Mouse (Mus musculus): Measurements from ENCODE around the gene Kpna7. TPM values are rescaled to one million over a fixed set of nuclear protein-coding genes. Genes with fewer than 3 reads are reported as not detected.

Gene Kpna7
- polyA plus RNA-seq, 1 experiment from 2014 or later: not detected

DNA sequence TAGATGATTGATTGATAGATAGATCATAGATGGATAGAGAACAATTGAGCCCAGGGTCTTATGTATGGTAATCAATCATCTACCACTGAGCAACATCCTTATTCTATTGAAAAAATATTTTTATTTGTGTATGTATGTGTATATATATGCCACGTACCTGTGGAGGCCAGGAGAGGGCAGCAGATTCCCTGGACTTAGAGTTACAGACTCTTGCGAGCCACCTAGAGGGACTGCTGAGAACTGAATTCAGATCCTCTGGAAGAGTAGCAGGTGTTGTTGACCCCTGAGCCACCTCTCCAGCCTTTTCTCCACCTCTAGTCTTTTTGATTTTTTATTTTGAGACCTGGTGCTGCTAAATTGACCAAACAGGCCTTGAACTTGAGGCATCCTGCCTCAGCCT, 85.3 kb downstream of the Kpna7 start:
- Histone ChIP-seq H3K4me2 (no peak overlapping the region), H3K4me1 (ENCODE audit: control insufficient read depth, insufficient read depth, low read length) (no peaks in the 10 kb centered on the region), H3K4me3 (ENCODE audit: low read depth, low read length) (no peak overlapping the region), H3K36me3 (ENCODE audit: control insufficient read depth, insufficient read depth, low read length) (no peaks in the 10 kb centered on the region), H3K27ac (ENCODE audit: low read depth, low read length) (no peak overlapping the region), H3K27me3 (ENCODE audit: control insufficient read depth, insufficient read depth, low read length) (no peaks in the 10 kb centered on the region), H3K9me3 (replicated peaks; ENCODE audit: control insufficient read depth, low read length) (no peaks in the 10 kb centered on the region), H3K9ac (ENCODE audit: low read depth, low read length) (no peak overlapping the region)
- WGBS (ENCODE audit: insufficient replicate concordance): 39% methylated on average over 2 of the region's 2 CpGs
- ATAC-seq (replicated peaks; ENCODE audit: insufficient number of reproducible peaks, low FRiP score, low TSS enrichment): no peak

- no peaks in the 10 kb centered on the region for H3K27me3 ChIP-seq (ENCODE audit: control insufficient read depth, insufficient read depth, low read length)
- H3K4me2 ChIP-seq: no peak overlapping the region
- no peak for ATAC-seq (replicated peaks; ENCODE audit: insufficient number of reproducible peaks, low FRiP score, low TSS enrichment)
- H3K9me3 ChIP-seq (replicated peaks; ENCODE audit: control insufficient read depth, low read length): no peaks in the 10 kb centered on the region
- H3K4me1 ChIP-seq (ENCODE audit: control insufficient read depth, insufficient read depth, low read length): no peaks in the 10 kb centered on the region
- H3K36me3 ChIP-seq (ENCODE audit: control insufficient read depth, insufficient read depth, low read length): no peaks in the 10 kb centered on the region
- H3K9ac ChIP-seq (ENCODE audit: low read depth, low read length): no peak overlapping the region
- 72% methylated on average over 5 of the region's 5 CpGs for WGBS (ENCODE audit: insufficient replicate concordance)
- no peak overlapping the region for H3K4me3 ChIP-seq (ENCODE audit: low read depth, low read length)
- H3K27ac ChIP-seq (ENCODE audit: low read depth, low read length): no peak overlapping the region
These were observed 93.3 kb downstream of the Kpna7 start for GRCm38 (mm10) chr5:144990481-144990880.

DNA sequence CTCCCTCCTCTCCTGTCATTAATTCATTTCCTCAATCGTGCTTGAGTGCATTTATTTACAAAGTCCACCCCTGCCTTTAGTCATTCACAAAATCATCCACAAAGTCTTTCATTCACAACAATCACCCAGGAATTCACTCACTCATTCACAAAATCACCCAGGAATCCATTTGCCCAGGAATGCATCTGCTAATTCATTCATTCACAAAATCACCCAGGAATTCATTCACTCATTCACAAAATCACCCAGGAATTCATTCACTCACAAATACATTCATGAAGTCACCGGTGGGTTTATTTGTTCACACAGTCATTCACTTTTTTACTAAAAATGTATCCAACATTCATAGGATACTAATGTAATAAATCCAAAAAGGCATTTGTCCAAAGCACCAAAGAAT, 93.8 kb downstream of the Kpna7 start:
- Histone ChIP-seq H3K9me3 (replicated peaks; ENCODE audit: control insufficient read depth, low read length) (no peaks in the 10 kb centered on the region), H3K36me3 (ENCODE audit: control insufficient read depth, insufficient read depth, low read length) (no peaks in the 10 kb centered on the region), H3K4me3 (ENCODE audit: low read depth, low read length) (no peak overlapping the region), H3K27me3 (ENCODE audit: control insufficient read depth, insufficient read depth, low read length) (no peaks in the 10 kb centered on the region), H3K27ac (ENCODE audit: low read depth, low read length) (no peak overlapping the region), H3K4me2 (no peak overlapping the region), H3K4me1 (ENCODE audit: control insufficient read depth, insufficient read depth, low read length) (no peaks in the 10 kb centered on the region), H3K9ac (ENCODE audit: low read depth, low read length) (no peak overlapping the region)
- ATAC-seq (replicated peaks; ENCODE audit: insufficient number of reproducible peaks, low FRiP score, low TSS enrichment): no peak
- WGBS (ENCODE audit: insufficient replicate concordance): 81% methylated on average over 2 of the region's 2 CpGs

DNA sequence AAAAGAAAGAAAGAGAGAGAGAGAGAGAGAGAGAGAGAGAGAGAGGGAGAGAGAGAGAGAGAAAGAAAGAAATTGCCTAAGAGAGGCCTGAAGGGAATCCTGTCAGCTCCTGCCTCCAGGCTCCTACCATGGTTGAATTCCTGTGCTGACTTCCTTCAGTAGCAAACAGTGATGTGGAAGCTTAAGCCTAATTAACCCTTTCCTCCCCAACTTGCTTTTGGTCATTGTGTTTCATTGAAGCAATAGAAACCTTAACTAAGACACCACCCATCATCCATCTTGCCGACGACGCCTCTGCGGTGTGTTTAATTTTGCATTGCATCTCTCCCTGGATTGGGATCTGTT, 94.8 kb downstream of the Kpna7 start:
- Histone ChIP-seq H3K27me3 (ENCODE audit: control insufficient read depth, insufficient read depth, low read length) (no peaks in the 10 kb centered on the region), H3K4me3 (ENCODE audit: low read depth, low read length) (no peak overlapping the region), H3K4me1 (ENCODE audit: control insufficient read depth, insufficient read depth, low read length) (no peaks in the 10 kb centered on the region), H3K27ac (ENCODE audit: low read depth, low read length) (no peak overlapping the region), H3K9me3 (replicated peaks; ENCODE audit: control insufficient read depth, low read length) (peaks cover 3% of the 10 kb centered on the region; the same call in 1 of the 2 replicates), H3K4me2 (no peak overlapping the region), H3K9ac (ENCODE audit: low read depth, low read length) (no peak overlapping the region), H3K36me3 (ENCODE audit: control insufficient read depth, insufficient read depth, low read length) (no peaks in the 10 kb centered on the region)
- ATAC-seq (replicated peaks; ENCODE audit: insufficient number of reproducible peaks, low FRiP score, low TSS enrichment): no peak
- WGBS (ENCODE audit: insufficient replicate concordance): 83% methylated on average over 4 of the region's 4 CpGs

GRCm38 (mm10) chr5:144988340-144989060, 95.3 kb downstream of the Kpna7 start:
- Histone ChIP-seq H3K36me3 (ENCODE audit: control insufficient read depth, insufficient read depth, low read length) (no peaks in the 10 kb centered on the region), H3K4me2 (no peak overlapping the region), H3K9ac (ENCODE audit: low read depth, low read length) (no peak overlapping the region), H3K9me3 (replicated peaks; ENCODE audit: control insufficient read depth, low read length) (peaks cover 3% of the 10 kb centered on the region; the same call in 1 of the 2 replicates), H3K27ac (ENCODE audit: low read depth, low read length) (no peak overlapping the region), H3K4me1 (ENCODE audit: control insufficient read depth, insufficient read depth, low read length) (no peaks in the 10 kb centered on the region), H3K4me3 (ENCODE audit: low read depth, low read length) (no peak overlapping the region), H3K27me3 (ENCODE audit: control insufficient read depth, insufficient read depth, low read length) (no peaks in the 10 kb centered on the region)
- 55% methylated on average over 9 of the region's 9 CpGs for WGBS (ENCODE audit: insufficient replicate concordance)
- ATAC-seq (replicated peaks; ENCODE audit: insufficient number of reproducible peaks, low FRiP score, low TSS enrichment): 0 out of 2 replicates have a peak, but pooled peaks have one; percentile 27

GRCm38 (mm10) chr5:144987561-144987960, 96.3 kb downstream of the Kpna7 start:
- no peak overlapping the region for H3K27ac ChIP-seq (ENCODE audit: low read depth, low read length)
- WGBS (ENCODE audit: insufficient replicate concordance): 81% methylated on average over 13 of the region's 13 CpGs
- no peak overlapping the region for H3K4me2 ChIP-seq
- ATAC-seq (replicated peaks; ENCODE audit: insufficient number of reproducible peaks, low FRiP score, low TSS enrichment): no peak
- no peaks in the 10 kb centered on the region for H3K36me3 ChIP-seq (ENCODE audit: control insufficient read depth, insufficient read depth, low read length)
- no peaks in the 10 kb centered on the region for H3K27me3 ChIP-seq (ENCODE audit: control insufficient read depth, insufficient read depth, low read length)
- H3K4me3 ChIP-seq (ENCODE audit: low read depth, low read length): no peak overlapping the region
- H3K9me3 ChIP-seq (replicated peaks; ENCODE audit: control insufficient read depth, low read length): peaks cover 3% of the 10 kb centered on the region; the same call in 1 of the 2 replicates
- H3K4me1 ChIP-seq (ENCODE audit: control insufficient read depth, insufficient read depth, low read length): no peaks in the 10 kb centered on the region
- no peak overlapping the region for H3K9ac ChIP-seq (ENCODE audit: low read depth, low read length)

DNA sequence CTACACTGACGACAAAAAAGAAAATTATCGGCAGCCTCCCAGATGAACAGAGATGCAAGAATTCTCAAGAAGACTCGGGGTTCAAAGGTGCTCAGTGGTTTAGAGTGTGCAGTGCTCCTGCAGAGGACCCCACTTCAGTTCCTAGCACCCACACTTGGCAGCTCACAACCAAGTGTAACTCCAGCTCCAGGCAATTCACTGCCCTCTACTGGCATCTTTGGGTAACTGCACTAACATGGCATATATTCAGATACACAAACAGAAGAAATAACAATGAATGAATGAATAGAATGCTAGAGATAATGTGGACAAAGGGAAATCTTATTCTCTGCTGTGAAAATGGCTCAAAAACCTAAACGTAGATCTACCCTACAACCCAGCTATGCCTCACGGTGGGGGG, 99.0 kb downstream of the Kpna7 start:
- Histone ChIP-seq H3K27ac (ENCODE audit: low read depth, low read length) (no peak overlapping the region), H3K4me1 (ENCODE audit: control insufficient read depth, insufficient read depth, low read length) (no peaks in the 10 kb centered on the region), H3K4me2 (no peak overlapping the region), H3K36me3 (ENCODE audit: control insufficient read depth, insufficient read depth, low read length) (no peaks in the 10 kb centered on the region), H3K9me3 (replicated peaks; ENCODE audit: control insufficient read depth, low read length) (peaks cover 3% of the 10 kb centered on the region; the same call in 1 of the 2 replicates), H3K9ac (ENCODE audit: low read depth, low read length) (no peak overlapping the region), H3K27me3 (ENCODE audit: control insufficient read depth, insufficient read depth, low read length) (no peaks in the 10 kb centered on the region), H3K4me3 (ENCODE audit: low read depth, low read length) (no peak overlapping the region)
- ATAC-seq (replicated peaks; ENCODE audit: insufficient number of reproducible peaks, low FRiP score, low TSS enrichment): no peak
- WGBS (ENCODE audit: insufficient replicate concordance): 93% methylated on average over 5 of the region's 5 CpGs

GRCm38 (mm10) chr5:144983227-144983626, 100.6 kb downstream of the Kpna7 start:
- Histone ChIP-seq H3K9ac (ENCODE audit: low read depth, low read length) (no peak overlapping the region), H3K27ac (ENCODE audit: low read depth, low read length) (no peak overlapping the region), H3K4me3 (ENCODE audit: low read depth, low read length) (no peak overlapping the region), H3K36me3 (ENCODE audit: control insufficient read depth, insufficient read depth, low read length) (no peaks in the 10 kb centered on the region), H3K4me2 (no peak overlapping the region), H3K27me3 (ENCODE audit: control insufficient read depth, insufficient read depth, low read length) (no peaks in the 10 kb centered on the region), H3K9me3 (replicated peaks; ENCODE audit: control insufficient read depth, low read length) (peaks cover 3% of the 10 kb centered on the region; the same call in 1 of the 2 replicates), H3K4me1 (ENCODE audit: control insufficient read depth, insufficient read depth, low read length) (0 out of 2 replicates have a peak, but pooled peaks cover 3% of the 10 kb centered on the region)
- 80% methylated on average over 3 of the region's 3 CpGs for WGBS (ENCODE audit: insufficient replicate concordance)
- ATAC-seq (replicated peaks; ENCODE audit: insufficient number of reproducible peaks, low FRiP score, low TSS enrichment): no peak

DNA sequence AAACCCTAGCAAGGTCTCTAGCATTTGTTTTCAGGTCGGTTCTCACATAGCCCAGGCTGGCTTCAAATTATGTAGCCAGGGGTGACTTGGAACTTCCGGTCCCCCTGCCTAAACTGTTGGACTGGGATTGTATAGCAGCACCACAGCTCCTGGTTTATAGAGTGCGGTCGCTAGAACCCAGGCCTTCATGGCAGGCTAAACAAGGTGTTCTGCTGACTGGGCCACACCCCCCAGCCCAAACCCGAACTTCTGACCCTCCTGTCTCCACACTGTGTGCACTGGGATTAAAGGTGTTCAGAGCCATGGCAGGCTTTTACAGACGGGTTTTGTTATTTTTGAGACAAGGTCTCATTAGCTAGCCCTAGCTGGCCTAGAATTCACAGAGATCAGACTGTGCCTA, 104.7 kb downstream of the Kpna7 start:
- 0 out of 2 replicates have a peak, but pooled peaks cover 3% of the 10 kb centered on the region for H3K4me1 ChIP-seq (ENCODE audit: control insufficient read depth, insufficient read depth, low read length)
- H3K27me3 ChIP-seq (ENCODE audit: control insufficient read depth, insufficient read depth, low read length): 0 out of 2 replicates have a peak, but pooled peaks cover 3% of the 10 kb centered on the region
- H3K9me3 ChIP-seq (replicated peaks; ENCODE audit: control insufficient read depth, low read length): no peaks in the 10 kb centered on the region; the same call in 1 of the 2 replicates
- ATAC-seq (replicated peaks; ENCODE audit: insufficient number of reproducible peaks, low FRiP score, low TSS enrichment): no peak
- H3K27ac ChIP-seq (ENCODE audit: low read depth, low read length): 0 out of 2 replicates have a peak overlapping the region, but pooled peaks have one; percentile 7
- H3K9ac ChIP-seq (ENCODE audit: low read depth, low read length): no peak overlapping the region
- WGBS (ENCODE audit: insufficient replicate concordance): 80% methylated on average over 6 of the region's 6 CpGs
- no peak overlapping the region for H3K4me2 ChIP-seq
- no peaks in the 10 kb centered on the region for H3K36me3 ChIP-seq (ENCODE audit: control insufficient read depth, insufficient read depth, low read length)
- H3K4me3 ChIP-seq (ENCODE audit: low read depth, low read length): no peak overlapping the region

Data from heart, embryonic 11.5 days (tissue).